In the genomic region with DNA sequence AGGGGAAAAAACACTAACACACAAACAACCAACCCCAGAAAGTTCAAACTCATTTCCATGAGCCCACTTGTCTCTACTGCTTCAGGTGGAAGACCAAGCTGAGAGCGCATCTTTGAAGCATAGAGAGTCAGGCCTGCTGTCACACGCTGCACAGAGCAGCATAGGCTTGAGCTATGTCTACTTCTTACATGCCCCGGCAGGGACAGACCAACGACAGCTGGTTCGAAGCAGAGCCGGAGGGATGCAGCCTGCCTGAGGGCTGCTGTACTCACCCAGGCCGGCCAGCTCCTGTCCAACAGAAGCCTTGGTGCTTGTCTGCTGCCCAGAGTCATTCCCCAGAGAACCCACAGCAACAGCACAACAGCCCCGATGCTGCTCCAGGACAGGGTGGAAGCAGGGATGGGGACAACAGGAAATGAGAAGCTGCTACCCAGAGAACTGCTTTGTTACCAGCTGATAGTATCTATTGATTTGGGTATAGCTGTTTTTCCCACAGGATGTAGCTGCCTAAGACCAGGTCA, we compare ENCODE assay signal across 18 mouse cellular contexts.
DNase-seq lines count a peak whose midpoint lies in the region; ATAC-seq lines count a peak whose summit lies in the region.
"Had no signal": no experiment of that assay in that cellular context is flagged by ENCODE, and none has a peak within 500 bp of the region (broad histone marks: within the 10 kb centered on the region; RNA-seq: fewer than 3 reads in every experiment).

No protein-coding gene starts in this region.

- H3K27ac ChIP-seq in forebrain, embryonic 10.5 days, result peak overlapping the region; percentile 42
- no peak overlapping the region for H3K27ac ChIP-seq in forebrain, embryonic 11.5 days (ENCODE audit: low read depth, low read length)
- H3K27ac ChIP-seq in hindbrain, embryonic 13.5 days, result no peak overlapping the region
- H3K27ac ChIP-seq in hindbrain, embryonic 11.5 days (ENCODE audit: low read depth, low read length), result no peak overlapping the region
- H3K27ac ChIP-seq in midbrain, embryonic 15.5 days, result no peak overlapping the region
- H3K27ac ChIP-seq in midbrain, embryonic 14.5 days (replicated peaks; ENCODE audit: low read depth, low read length), result no peak overlapping the region
- H3K27ac ChIP-seq: embryonic facial prominence, embryonic 12.5 days; intestine, embryonic 15.5 days had no signal

- H3K4me3 ChIP-seq in forebrain, embryonic 10.5 days, result no peak overlapping the region
- H3K4me3 ChIP-seq in forebrain, embryonic 11.5 days (ENCODE audit: low read depth, low read length), result no peak overlapping the region
- H3K4me3 ChIP-seq in hindbrain, embryonic 13.5 days, result no peak overlapping the region
- H3K4me3 ChIP-seq in hindbrain, embryonic 11.5 days (ENCODE audit: low read depth, low read length), result no peak overlapping the region
- H3K4me3 ChIP-seq in midbrain, embryonic 15.5 days, result no peak overlapping the region
- no peak overlapping the region for H3K4me3 ChIP-seq in midbrain, embryonic 14.5 days (replicated peaks; ENCODE audit: low read depth, low read length)
- H3K4me3 ChIP-seq: embryonic facial prominence, embryonic 12.5 days; heart, embryonic 12.5 days; intestine, embryonic 15.5 days had no signal

- H3K9ac ChIP-seq in forebrain, embryonic 11.5 days (ENCODE audit: low read length), result no peak overlapping the region
- no peak overlapping the region for H3K9ac ChIP-seq in hindbrain, embryonic 13.5 days
- H3K9ac ChIP-seq in hindbrain, embryonic 11.5 days (ENCODE audit: low read depth, low read length), result no peak overlapping the region
- no peak overlapping the region for H3K9ac ChIP-seq in midbrain, embryonic 15.5 days
- H3K9ac ChIP-seq in midbrain, embryonic 14.5 days (replicated peaks; ENCODE audit: low read length), result no peak overlapping the region
- H3K9ac ChIP-seq: embryonic facial prominence, embryonic 12.5 days; heart, embryonic 12.5 days; intestine, embryonic 15.5 days had no signal

- no peak for DNase-seq in forebrain, embryonic 10.5 days (ENCODE audit: extremely low spot score, low spot score)
- no peak for DNase-seq in forebrain, embryonic 11.5 days (ENCODE audit: low spot score)
- no peak for DNase-seq in hindbrain, embryonic 11.5 days (ENCODE audit: low spot score)
- no peak for DNase-seq in midbrain, embryonic 14.5 days
- no peak for DNase-seq in adrenal gland, adult 18-20 months (ENCODE audit: low spot score in 2 of 2)
- DNase-seq in adrenal gland, adult 8-10 months, result no peak
- DNase-seq: adrenal gland, postnatal 25 days; cerebellum, adult 2 months; cerebellum, postnatal 10 days; gastrocnemius, postnatal 14 days; heart, postnatal 36 days; kidney, adult 18-20 months had no signal

- peaks cover 5% of the 10 kb centered on the region; the same call in 1 of the 2 replicates for H3K9me3 ChIP-seq in forebrain, embryonic 10.5 days
- H3K9me3 ChIP-seq in forebrain, embryonic 11.5 days (ENCODE audit: control insufficient read depth, low read length), result peaks cover 4% of the 10 kb centered on the region; the same call in 1 of the 2 replicates
- peaks cover 8% of the 10 kb centered on the region for H3K9me3 ChIP-seq in hindbrain, embryonic 13.5 days
- no peaks in the 10 kb centered on the region for H3K9me3 ChIP-seq in hindbrain, embryonic 11.5 days (ENCODE audit: control insufficient read depth, low read length)
- no peaks in the 10 kb centered on the region for H3K9me3 ChIP-seq in midbrain, embryonic 15.5 days
- no peaks in the 10 kb centered on the region for H3K9me3 ChIP-seq in midbrain, embryonic 14.5 days (ENCODE audit: control insufficient read depth, low read length)
- H3K9me3 ChIP-seq: embryonic facial prominence, embryonic 12.5 days; intestine, embryonic 15.5 days had no signal

- H3K4me1 ChIP-seq in forebrain, embryonic 10.5 days, result peaks cover 23% of the 10 kb centered on the region
- peaks cover 2% of the 10 kb centered on the region; the same call in 1 of the 2 replicates for H3K4me1 ChIP-seq in forebrain, embryonic 11.5 days (replicated peaks; ENCODE audit: control insufficient read depth, insufficient read depth, low read length)
- peaks cover 3% of the 10 kb centered on the region for H3K4me1 ChIP-seq in hindbrain, embryonic 13.5 days (replicated peaks)
- no peaks in the 10 kb centered on the region for H3K4me1 ChIP-seq in hindbrain, embryonic 11.5 days (replicated peaks; ENCODE audit: control insufficient read depth, insufficient read depth, low read length)
- peaks cover 3% of the 10 kb centered on the region for H3K4me1 ChIP-seq in midbrain, embryonic 15.5 days
- no peaks in the 10 kb centered on the region for H3K4me1 ChIP-seq in midbrain, embryonic 14.5 days (ENCODE audit: control insufficient read depth, insufficient read depth, low read length)
- H3K4me1 ChIP-seq: heart, embryonic 12.5 days; intestine, embryonic 15.5 days had no signal

- 87% methylated on average over 8 of the region's 8 CpGs for WGBS in forebrain, embryonic 10.5 days
- 82% methylated on average over 8 of the region's 8 CpGs for WGBS in forebrain, embryonic 11.5 days
- 79% methylated on average over 8 of the region's 8 CpGs for WGBS in hindbrain, embryonic 13.5 days
- 78% methylated on average over 8 of the region's 8 CpGs for WGBS in hindbrain, embryonic 11.5 days
- WGBS in midbrain, embryonic 15.5 days, result 83% methylated on average over 8 of the region's 8 CpGs
- WGBS in midbrain, embryonic 14.5 days, result 73% methylated on average over 8 of the region's 8 CpGs

- no peak for ATAC-seq in forebrain, embryonic 11.5 days (replicated peaks; ENCODE audit: low FRiP score)
- ATAC-seq in hindbrain, embryonic 13.5 days (ENCODE audit: low FRiP score), result 0 out of 2 replicates have a peak, but pooled peaks have one; percentile 50
- no peak for ATAC-seq in hindbrain, embryonic 11.5 days (ENCODE audit: low FRiP score)
- peak; percentile 53; the same call in 1 of the 2 replicates for ATAC-seq in midbrain, embryonic 15.5 days (replicated peaks)
- ATAC-seq in midbrain, embryonic 14.5 days (ENCODE audit: low FRiP score, low TSS enrichment), result no peak
- ATAC-seq: forebrain, embryonic 14.5 days; intestine, embryonic 15.5 days had no signal

- H3K27me3 ChIP-seq in forebrain, embryonic 10.5 days (ENCODE audit: poor library complexity, severe bottlenecking), result no peaks in the 10 kb centered on the region
- no peaks in the 10 kb centered on the region for H3K27me3 ChIP-seq in forebrain, embryonic 11.5 days (ENCODE audit: control insufficient read depth, insufficient read depth, low read length)
- no peaks in the 10 kb centered on the region for H3K27me3 ChIP-seq in hindbrain, embryonic 13.5 days
- H3K27me3 ChIP-seq in hindbrain, embryonic 11.5 days (ENCODE audit: control insufficient read depth, insufficient read depth, low read length), result no peaks in the 10 kb centered on the region
- H3K27me3 ChIP-seq in midbrain, embryonic 15.5 days (replicated peaks), result no peaks in the 10 kb centered on the region
- no peaks in the 10 kb centered on the region for H3K27me3 ChIP-seq in midbrain, embryonic 14.5 days (ENCODE audit: control insufficient read depth, insufficient read depth, low read length)
- H3K27me3 ChIP-seq: embryonic facial prominence, embryonic 12.5 days; heart, embryonic 12.5 days; intestine, embryonic 15.5 days had no signal

- H3K36me3 ChIP-seq in forebrain, embryonic 10.5 days (replicated peaks), result peaks cover 21% of the 10 kb centered on the region
- H3K36me3 ChIP-seq in forebrain, embryonic 11.5 days (ENCODE audit: control insufficient read depth, insufficient read depth, low read length), result no peaks in the 10 kb centered on the region; the same call in 1 of the 2 replicates
- peaks cover 13% of the 10 kb centered on the region for H3K36me3 ChIP-seq in hindbrain, embryonic 13.5 days
- no peaks in the 10 kb centered on the region for H3K36me3 ChIP-seq in hindbrain, embryonic 11.5 days (ENCODE audit: control insufficient read depth, insufficient read depth, low read length)
- H3K36me3 ChIP-seq in midbrain, embryonic 15.5 days (replicated peaks), result no peaks in the 10 kb centered on the region
- H3K36me3 ChIP-seq in midbrain, embryonic 14.5 days (ENCODE audit: control insufficient read depth, insufficient read depth, low read length), result peaks cover 21% of the 10 kb centered on the region

- H3K4me2 ChIP-seq in forebrain, embryonic 11.5 days (ENCODE audit: low read depth, low read length, severe bottlenecking), result no peak overlapping the region
- H3K4me2 ChIP-seq in hindbrain, embryonic 13.5 days, result no peak overlapping the region
- no peak overlapping the region for H3K4me2 ChIP-seq in hindbrain, embryonic 11.5 days (replicated peaks; ENCODE audit: low read depth, low read length)
- H3K4me2 ChIP-seq in midbrain, embryonic 15.5 days, result no peak overlapping the region
- no peak overlapping the region for H3K4me2 ChIP-seq in midbrain, embryonic 14.5 days (ENCODE audit: low read length)
- H3K4me2 ChIP-seq: embryonic facial prominence, embryonic 12.5 days; heart, embryonic 12.5 days; intestine, embryonic 15.5 days had no signal

Comparison
In these comparisons a context has a peak if more than half of its experiments do, and no peak if none do; other contexts are left out.
1. ATAC-seq: peak in hindbrain, embryonic 13.5 days (single experiment) and midbrain, embryonic 15.5 days (single experiment); none in forebrain, embryonic 11.5 days (single experiment), hindbrain, embryonic 11.5 days (single experiment) and midbrain, embryonic 14.5 days (single experiment).